Mouse (Mus musculus): Measurements from ENCODE around the gene Washc2.

Gene Washc2

GRCm38 (mm10) chr6:116264018-116264651 is 56.3 kb downstream of the Washc2 start, which contains the start of gene Zfand4:
Gene Zfand4, plus strand, starts transcription at chr6:116264222.
- DNase-seq: peak; percentile 99

DNA sequence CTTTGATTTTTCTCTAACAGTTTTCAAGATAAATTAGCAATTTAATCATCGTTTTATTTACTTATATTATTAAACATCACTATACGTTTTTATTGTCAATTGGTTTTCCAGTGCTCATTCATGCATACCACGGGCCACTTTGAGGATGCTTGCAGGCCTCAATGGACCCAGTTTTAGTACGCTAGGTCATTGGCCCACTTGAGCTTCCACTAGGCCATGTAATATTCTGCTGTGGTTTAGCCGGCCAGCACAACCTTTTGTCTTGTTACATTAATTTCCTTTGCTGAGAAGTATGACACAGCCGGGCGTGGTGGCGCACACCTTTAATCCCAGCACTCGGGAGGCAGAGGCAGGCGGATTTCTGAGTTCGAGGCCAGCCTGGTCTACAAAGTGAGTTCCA is 57.0 kb downstream of the Washc2 start:
- DNase-seq: peak; percentile 74

DNA sequence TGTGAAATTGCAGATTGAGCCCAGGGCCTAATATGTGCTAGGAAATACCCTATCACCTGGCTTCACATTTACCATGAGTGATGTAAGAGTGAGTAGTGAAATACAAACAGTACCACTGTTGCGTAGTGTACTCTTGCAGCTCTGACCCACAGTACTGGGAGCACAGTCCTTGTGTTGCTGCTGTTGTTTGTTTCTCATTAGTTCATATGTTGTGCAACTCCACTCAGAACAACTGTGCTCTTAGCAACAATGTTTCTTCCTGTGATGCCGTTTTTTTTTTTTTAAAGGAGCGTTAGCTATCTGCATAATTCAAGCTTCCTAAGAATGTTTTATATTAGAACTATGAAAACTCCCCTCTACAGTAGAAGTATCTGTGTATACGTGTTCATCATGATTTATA is 57.8 kb downstream of the Washc2 start:
- peak; percentile 4 for DNase-seq

DNA sequence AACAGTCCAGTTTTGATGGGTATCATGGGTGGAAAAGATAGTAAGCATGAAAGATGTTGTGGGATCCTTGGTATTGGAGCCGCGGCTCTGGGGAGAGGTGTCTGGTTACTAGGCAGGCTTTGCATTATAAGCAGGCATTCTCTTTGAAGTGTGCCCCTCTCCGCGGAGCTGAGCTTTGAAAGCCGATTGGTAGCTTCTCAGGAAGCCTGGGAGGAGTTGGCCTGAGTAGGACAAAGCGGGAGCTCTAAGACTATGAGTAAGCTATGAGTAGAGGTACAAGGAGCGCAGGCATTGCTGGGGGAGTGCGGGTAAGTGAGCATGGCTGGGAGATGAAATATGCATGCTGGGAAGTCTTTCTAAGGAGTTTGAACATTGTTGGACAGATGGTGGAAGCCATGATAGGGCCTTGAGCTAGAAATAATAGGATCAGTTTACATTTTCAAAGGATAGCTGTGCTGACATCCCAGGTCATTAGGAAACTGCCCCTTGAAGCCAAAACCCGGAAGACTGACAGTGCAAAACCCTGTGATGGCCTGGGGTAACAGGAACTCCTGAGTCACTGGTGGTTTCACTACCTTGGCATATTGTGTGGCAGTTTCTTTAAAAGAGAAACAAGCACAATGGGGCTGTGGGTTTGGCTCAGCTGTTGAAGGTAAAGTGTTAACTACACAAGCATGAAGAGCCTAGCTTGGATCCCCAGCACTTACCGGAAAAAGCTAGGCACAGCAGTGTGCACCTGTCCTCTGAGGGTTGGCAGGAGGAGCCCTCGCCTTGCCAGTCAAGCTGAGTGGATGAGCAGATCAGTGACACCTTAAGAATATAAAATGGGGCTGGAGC is 58.7 kb downstream of the Washc2 start:
- DNase-seq: peak; percentile 68

GRCm38 (mm10) chr6:116267110-116267423 is 59.2 kb downstream of the Washc2 start:
- DNase-seq: no peak

DNA sequence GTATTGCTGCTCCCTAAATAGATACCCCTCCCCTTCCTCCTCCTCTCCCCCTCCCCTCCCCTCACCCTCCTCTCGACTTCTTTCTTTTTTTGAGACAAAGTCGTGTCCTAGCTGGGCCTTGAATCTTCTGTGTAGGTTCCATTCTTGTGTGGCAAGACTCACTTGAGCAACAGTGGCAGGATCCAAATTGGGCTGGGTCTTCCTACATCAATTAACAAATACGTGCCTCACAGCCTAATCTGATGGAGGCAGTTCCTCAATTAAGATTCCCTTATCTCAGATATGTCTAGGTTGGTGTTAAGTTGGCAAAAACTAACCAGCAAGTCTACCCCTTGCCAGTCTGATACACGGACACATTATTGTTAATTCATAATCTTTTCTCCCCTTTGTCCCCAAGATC is 67.9 kb downstream of the Washc2 start:
- peak; percentile 55 for DNase-seq

GRCm38 (mm10) chr6:116278679-116279317 is 71.0 kb downstream of the Washc2 start:
- peak; percentile 66 for DNase-seq

DNA sequence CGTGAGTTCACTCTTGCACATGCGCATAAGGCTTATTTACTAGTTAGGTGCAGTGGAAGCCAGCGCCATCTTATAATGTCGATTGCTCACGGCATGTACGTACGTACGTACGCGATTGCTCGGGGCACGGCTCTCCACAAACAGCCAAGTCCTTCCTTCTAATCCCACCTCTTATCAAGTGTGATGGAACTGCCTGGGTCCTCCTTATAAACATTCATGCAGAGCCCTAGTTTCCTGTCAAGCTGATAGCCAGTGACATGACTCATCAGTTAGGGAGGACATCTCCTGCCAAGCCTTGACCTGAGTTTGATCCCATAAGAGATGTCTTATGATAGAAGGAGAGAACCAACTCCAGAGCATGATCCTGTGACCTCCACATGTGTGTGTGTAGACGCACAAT is 73.2 kb downstream of the Washc2 start:
- DNase-seq: peak; percentile 51

- DNase-seq: peak; percentile 51
These were observed 74.7 kb downstream of the Washc2 start for GRCm38 (mm10) chr6:116282546-116282945.

DNA sequence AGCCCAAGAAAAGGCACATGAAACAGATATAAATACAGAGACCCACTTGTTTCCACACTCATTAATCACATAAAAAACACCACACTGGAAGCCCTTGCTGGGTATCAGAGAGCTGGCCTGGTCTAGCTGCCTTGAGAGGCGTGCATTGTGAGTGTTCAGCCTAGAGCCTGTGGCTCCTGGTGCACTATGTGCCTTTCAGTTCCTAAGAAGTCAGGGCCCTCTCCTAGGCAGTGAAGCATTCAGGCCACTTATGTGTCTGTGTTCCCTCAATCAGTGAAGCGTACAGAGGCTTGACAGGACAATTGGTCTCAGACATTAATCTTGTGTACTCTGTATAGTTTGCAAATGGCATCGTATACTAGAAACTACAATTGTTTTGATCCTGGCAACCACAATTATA is 75.4 kb downstream of the Washc2 start:
- DNase-seq: no peak

DNA sequence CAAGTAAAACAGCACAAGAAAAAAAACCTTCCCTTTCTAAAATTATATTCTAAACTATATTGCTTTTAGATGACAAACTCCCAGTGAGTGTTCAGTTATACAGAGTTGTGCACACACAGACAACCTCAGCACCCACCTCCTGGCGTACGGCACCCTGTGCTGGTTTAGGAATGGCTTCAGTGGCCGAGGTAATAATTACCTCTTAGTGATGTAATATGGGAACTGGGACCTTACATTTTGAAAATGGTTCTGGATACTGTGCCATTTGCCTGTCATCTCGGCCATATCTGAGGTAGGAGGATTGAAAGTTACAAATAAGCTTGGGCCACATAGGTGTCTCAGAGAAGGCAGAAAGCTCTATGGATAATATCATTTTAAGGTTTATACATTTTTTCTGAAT is 78.5 kb downstream of the Washc2 start:
- no peak for DNase-seq

- peak; percentile 78 for DNase-seq
These were observed 79.2 kb downstream of the Washc2 start for GRCm38 (mm10) chr6:116286870-116287575.

DNA sequence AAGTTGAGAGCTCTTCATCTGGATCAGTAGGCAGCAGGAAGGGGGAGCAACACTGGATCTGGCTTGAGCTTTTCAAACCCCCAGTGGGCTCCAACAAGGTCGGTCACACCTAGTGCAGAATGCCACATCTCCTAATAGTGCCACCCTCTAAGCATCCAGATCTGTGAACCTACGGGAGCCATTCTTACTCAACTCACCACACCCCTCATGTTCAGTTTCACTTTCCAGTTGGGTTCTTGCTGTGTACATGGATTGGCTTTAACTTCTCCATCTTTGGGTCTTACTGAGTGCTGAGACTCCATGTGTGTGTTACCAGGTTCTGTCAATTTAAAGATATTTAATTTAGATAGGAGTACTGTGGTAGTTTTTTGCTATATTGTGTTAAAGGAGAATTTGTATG is 103.6 kb downstream of the Washc2 start:
- DNase-seq: no peak
